Mouse (Mus musculus): Measurements from ENCODE around the gene Ms4a14. TPM values are rescaled to one million over a fixed set of nuclear protein-coding genes. Genes with fewer than 3 reads are reported as not detected.

Gene Ms4a14
- not detected in 2 replicates for polyA plus RNA-seq (2021; fragmentation: Nextera tagmentation)
- long read RNA-seq, experiment 1 = 0 reads
- long read RNA-seq, experiment 2 = 0 reads

DNA sequence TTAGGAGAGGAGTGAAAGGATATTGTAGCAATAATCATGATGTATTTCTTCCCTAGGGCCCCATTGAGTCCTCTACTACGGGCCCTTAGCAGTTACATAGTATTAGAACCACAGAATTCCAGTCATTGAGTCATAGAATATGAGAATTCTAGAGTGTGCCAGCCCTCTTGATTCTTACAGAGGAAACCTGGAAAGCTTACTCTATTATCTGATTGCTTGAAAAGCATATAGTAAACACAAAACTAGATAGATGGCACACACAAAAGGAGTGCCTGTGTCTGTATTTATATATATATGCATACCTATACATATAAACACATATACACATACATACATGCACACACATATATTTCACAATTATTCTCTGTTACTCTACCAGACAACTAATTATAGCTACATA, at the start of gene Ms4a14:
Ms4a14 (minus strand) TSS at position 101 of the 400 bp plus-strand sequence.

DNA sequence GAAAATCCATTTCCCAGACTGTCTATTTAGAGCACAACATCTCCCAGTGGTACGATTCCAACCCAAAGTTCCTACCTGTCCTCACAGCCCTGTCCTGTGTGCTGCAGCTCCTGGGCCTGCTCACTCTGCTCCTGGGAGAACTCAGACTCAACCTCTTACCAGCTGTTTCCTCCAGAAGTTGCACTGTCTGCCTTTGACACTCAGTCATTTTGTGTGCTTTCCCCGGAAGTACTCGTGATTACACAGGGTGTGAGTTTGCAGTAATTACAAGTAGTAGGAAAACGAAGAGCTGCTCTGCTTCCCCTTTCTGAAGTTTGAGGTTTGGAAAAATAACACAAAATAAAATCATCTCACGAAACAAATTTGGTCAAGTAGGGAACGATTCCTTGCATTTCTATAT, 21.7 kb upstream of the Ms4a14 start, which contains the start of gene Ms4a7:
Ms4a7 (minus strand) TSS at position 215 of the 400 bp plus-strand sequence.

DNA sequence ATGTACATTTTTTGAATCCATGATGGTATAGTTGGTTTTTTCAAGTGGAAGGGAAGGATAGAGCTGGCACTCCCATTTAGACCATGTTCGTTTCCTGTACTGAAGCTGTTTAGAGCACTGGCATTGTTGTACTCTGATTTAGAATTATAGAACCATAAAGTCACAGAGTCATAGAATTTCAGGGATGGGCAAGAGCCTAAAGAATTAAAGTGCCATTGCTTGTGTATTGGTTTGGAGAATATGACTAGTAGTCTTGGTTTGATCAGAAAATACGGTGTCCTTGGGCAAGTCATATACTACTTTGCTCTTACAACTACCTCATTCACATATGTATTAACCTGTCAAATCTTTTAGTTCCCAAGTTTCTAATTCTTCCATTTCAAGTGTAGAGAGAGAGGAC, 30.5 kb downstream of the Ms4a14 start, which contains the start of gene Ms4a5:
Ms4a5 (minus strand) TSS at position 101 of the 400 bp plus-strand sequence.

DNA sequence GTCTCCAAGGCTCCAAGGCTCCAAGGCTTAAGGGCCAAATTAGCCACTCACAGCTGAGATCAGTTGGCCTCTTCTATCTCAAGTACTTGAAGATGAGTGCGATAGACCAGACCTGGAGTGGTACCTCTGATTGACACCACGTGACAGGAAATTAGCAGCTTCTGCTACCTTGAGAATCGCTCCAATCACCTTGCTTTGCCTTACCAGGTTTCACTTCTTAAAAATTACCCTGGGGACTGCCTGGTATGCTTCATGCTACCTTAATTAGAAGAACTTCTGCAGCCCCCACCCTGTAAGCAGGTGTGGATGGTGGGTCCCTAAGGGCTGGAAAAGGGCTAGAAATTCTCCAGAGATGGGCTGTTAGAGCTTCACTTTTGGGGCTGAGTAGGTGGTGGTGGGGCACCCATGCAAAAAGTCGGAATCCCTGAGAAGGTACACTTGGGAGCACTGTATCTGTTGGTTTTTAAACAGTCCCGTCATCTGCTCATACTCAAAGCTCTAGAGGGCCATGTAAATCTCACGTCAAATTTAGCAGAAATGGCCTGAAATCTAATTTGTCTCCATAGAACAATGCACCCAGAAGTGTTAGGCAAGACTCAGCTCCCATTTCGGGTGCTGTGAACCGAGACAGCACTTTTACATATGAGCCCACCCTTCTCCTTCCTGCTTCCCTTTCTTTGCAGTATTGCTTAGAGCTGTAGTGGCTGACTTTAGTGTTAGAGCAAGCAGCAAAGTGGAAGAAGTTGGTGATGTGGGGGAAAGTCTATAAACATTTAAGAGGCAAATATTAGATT, 48.0 kb downstream of the Ms4a14 start, which contains the start of gene Ms4a1:
Ms4a1 (minus strand) TSS at position 190 of the 794 bp plus-strand sequence.

Other genes starting within 250 kb of the Ms4a14 start
- gene Ms4a8a, start 233.4 kb downstream of the Ms4a14 start, polyA plus RNA-seq (2021; fragmentation: Nextera tagmentation) = not detected in 2 replicates
- not detected in 2 replicates for gene 1700017D01Rik, start 183.6 kb downstream of the Ms4a14 start, polyA plus RNA-seq (2021; fragmentation: Nextera tagmentation)
- gene 1700025F22Rik, start 149.1 kb downstream of the Ms4a14 start, polyA plus RNA-seq (2021; fragmentation: Nextera tagmentation) = not detected in 2 replicates
- not detected in 2 replicates for gene Ms4a13, start 117.7 kb downstream of the Ms4a14 start, polyA plus RNA-seq (2021; fragmentation: Nextera tagmentation)
- not detected in 2 replicates for gene Ms4a12, start 82.0 kb downstream of the Ms4a14 start, polyA plus RNA-seq (2021; fragmentation: Nextera tagmentation)
- not detected in 2 replicates for gene Ms4a1, start 48.2 kb downstream of the Ms4a14 start, polyA plus RNA-seq (2021; fragmentation: Nextera tagmentation)
- not detected in 2 replicates for gene Ms4a5, start 30.6 kb downstream of the Ms4a14 start, polyA plus RNA-seq (2021; fragmentation: Nextera tagmentation)
- 0.95 and 1.3 TPM in 2 replicates for gene Ms4a7, start 21.7 kb upstream of the Ms4a14 start, polyA plus RNA-seq (2021; fragmentation: Nextera tagmentation)
- gene Ms4a4a, start 61.1 kb upstream of the Ms4a14 start, polyA plus RNA-seq (2021; fragmentation: Nextera tagmentation) = 0.30 TPM in 1 of 2 replicates, not detected in the other
- 0.15 and 0.60 TPM in 2 replicates for gene Ms4a4c, start 90.3 kb upstream of the Ms4a14 start, polyA plus RNA-seq (2021; fragmentation: Nextera tagmentation)
- gene Ms4a4b, start 129.1 kb upstream of the Ms4a14 start, polyA plus RNA-seq (2021; fragmentation: Nextera tagmentation) = 0.23 TPM in 1 of 2 replicates, not detected in the other
- gene Ms4a6c, start 154.9 kb upstream of the Ms4a14 start, polyA plus RNA-seq (2021; fragmentation: Nextera tagmentation) = 0.92 and 1.4 TPM in 2 replicates
- gene Gm8369, start 171.5 kb upstream of the Ms4a14 start, polyA plus RNA-seq (2021; fragmentation: Nextera tagmentation) = 0.40 TPM in 1 of 2 replicates, not detected in the other
- 2.0 and 2.5 TPM in 2 replicates for gene Ms4a6b, start 202.1 kb upstream of the Ms4a14 start, polyA plus RNA-seq (2021; fragmentation: Nextera tagmentation)
- not detected in 2 replicates for gene Ms4a4d, start 222.3 kb upstream of the Ms4a14 start, polyA plus RNA-seq (2021; fragmentation: Nextera tagmentation)